Mouse (Mus musculus): ENCODE results near the gene Ralgapa2. TPM values are rescaled to one million over a fixed set of nuclear protein-coding genes. Genes with fewer than 3 reads are reported as not detected.

Ralgapa2 gene
- polyA plus RNA-seq, 1 experiment from 2014 or later: 9.0 TPM

DNA sequence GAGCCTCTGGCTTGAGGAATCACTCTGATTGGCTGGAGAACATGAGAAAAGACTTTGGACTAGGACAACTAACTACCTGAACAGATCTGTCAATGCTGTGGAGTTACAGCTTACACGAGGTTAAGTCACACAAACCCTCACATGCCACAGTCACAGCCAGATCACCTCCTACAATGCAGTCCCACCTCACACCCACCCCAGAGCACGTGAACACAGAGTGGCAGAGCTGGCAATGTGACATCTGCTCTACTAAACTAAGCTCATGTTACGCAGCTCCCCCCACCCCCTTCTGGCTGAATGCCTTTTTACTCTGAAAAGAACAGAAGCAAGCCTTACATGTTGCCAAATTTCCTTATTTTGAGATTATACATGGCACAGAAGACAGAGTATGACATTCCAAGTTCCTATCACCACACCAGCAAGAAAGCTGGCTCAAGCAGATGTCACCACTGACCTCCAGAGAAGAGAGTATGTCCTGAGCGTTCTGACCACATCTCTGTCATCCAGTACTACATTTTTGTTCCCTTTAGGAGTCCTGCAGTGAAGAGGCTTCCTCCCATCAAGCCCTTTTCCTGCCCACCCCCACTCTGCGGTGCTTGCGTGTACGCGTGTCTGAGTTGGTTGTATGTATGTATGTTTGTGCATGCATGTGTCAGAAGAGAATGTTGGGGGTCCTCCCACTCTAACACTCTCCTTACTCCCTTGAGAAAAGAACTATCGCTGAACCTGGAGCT lies 9.4 kb downstream of the Ralgapa2 start:
- ATAC-seq (ENCODE audit: low FRiP score) (no peak), DNase-seq (ENCODE audit: low spot score, missing footprints) (no peak)
- Histone ChIP-seq H3K4me1 (ENCODE audit: control insufficient read depth, insufficient read depth, low read length) (peaks cover 3% of the 10 kb centered on the region; the same call in 1 of the 2 replicates), H3K4me3 (ENCODE audit: low read depth, low read length) (no peak overlapping the region), H3K9ac (ENCODE audit: low read length) (no peak overlapping the region), H3K4me2 (no peak overlapping the region), H3K27ac (ENCODE audit: low read depth, low read length) (no peak overlapping the region), H3K27me3 (ENCODE audit: control insufficient read depth, insufficient read depth, low read length) (no peaks in the 10 kb centered on the region), H3K9me3 (ENCODE audit: control insufficient read depth, low read length) (no peaks in the 10 kb centered on the region), H3K36me3 (ENCODE audit: control insufficient read depth, insufficient read depth, low read length) (no peaks in the 10 kb centered on the region)
- WGBS: 78% methylated on average over 9 of the region's 9 CpGs

DNA sequence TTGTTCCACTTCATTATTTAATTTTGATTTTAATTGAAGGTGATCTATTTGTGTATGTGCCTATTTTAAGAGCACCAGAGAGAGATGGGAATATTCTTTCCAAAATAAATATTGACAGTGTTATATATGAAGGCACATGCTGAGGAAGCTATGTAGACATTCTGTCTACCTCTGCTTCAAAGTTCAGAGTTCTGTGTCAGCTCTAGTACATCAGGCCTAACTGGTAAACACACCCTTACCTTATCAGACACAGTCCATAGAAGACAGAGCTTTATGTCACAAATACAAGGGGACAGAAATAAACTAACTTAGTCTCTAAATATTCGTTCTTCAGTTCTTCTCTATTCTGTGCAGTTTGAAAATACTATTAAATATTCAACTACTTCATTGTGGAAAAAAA lies 12.1 kb downstream of the Ralgapa2 start:
- DNase-seq (ENCODE audit: low spot score, missing footprints) (peak; percentile 35), ATAC-seq (ENCODE audit: low FRiP score) (no peak)
- peaks cover 5% of the 10 kb centered on the region; the same call in 1 of the 2 replicates for H3K4me1 ChIP-seq (ENCODE audit: control insufficient read depth, insufficient read depth, low read length)

DNA sequence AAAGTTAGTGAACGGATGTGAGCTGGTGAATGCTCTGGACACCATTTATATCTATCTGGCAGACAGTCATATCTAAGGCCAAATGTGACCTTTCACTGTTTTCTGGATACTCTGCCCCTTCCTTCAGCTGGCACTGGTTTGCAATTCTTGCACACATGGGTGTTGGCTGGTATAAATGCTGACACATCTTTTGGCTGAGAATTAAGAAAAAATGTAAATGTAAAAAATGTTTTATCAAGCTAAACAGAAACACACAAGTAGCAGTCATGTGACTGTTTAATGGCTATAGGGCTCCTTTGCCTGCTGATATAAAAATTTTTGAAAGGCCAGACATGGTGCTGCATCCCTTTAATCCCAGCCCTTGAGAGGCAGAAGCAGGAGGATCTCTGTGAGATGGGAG lies 13.0 kb downstream of the Ralgapa2 start:
- H3K4me1 ChIP-seq (ENCODE audit: control insufficient read depth, insufficient read depth, low read length): peaks cover 5% of the 10 kb centered on the region; the same call in 1 of the 2 replicates
- H3K9me3 ChIP-seq (ENCODE audit: control insufficient read depth, low read length): no peaks in the 10 kb centered on the region
- H3K27me3 ChIP-seq (ENCODE audit: control insufficient read depth, insufficient read depth, low read length): no peaks in the 10 kb centered on the region
- H3K36me3 ChIP-seq (ENCODE audit: control insufficient read depth, insufficient read depth, low read length): no peaks in the 10 kb centered on the region
- WGBS: 100% methylated on average over 1 of the region's 1 CpGs
- no peak for DNase-seq (ENCODE audit: low spot score, missing footprints)
- no peak overlapping the region for H3K9ac ChIP-seq (ENCODE audit: low read length)
- no peak overlapping the region for H3K27ac ChIP-seq (ENCODE audit: low read depth, low read length)
- ATAC-seq (ENCODE audit: low FRiP score): no peak
- H3K4me2 ChIP-seq: no peak overlapping the region
- H3K4me3 ChIP-seq (ENCODE audit: low read depth, low read length): no peak overlapping the region

More for the DNA sequence above, 12.1 kb downstream of the Ralgapa2 start:
- H3K4me3 ChIP-seq (ENCODE audit: low read depth, low read length): no peak overlapping the region
- no peaks in the 10 kb centered on the region for H3K36me3 ChIP-seq (ENCODE audit: control insufficient read depth, insufficient read depth, low read length)
- H3K9me3 ChIP-seq (ENCODE audit: control insufficient read depth, low read length): no peaks in the 10 kb centered on the region
- no peaks in the 10 kb centered on the region for H3K27me3 ChIP-seq (ENCODE audit: control insufficient read depth, insufficient read depth, low read length)
- WGBS: 94% methylated on average over 1 of the region's 1 CpGs
- no peak overlapping the region for H3K9ac ChIP-seq (ENCODE audit: low read length)
- no peak overlapping the region for H3K4me2 ChIP-seq
- H3K27ac ChIP-seq (ENCODE audit: low read depth, low read length): no peak overlapping the region

DNA sequence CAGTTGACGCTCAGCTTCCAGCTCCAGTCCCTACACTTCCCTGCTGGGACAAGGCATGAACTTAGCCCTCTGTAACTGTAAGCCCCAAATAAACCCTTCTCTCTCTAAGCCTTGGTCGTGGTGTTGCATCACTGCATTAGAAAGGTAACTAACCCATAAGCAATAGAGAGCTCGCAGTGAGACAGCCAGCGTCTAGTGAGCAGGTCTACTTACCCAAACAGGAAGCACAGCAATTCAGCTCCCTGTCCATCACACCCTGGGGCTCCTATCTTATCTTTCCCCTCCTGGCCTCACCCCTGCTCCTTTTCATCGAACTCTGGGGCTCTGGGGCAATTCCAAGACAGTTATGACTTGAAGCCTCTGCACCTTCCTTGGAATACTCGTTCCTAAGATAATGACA lies 13.8 kb downstream of the Ralgapa2 start:
- ATAC-seq (ENCODE audit: low FRiP score): no peak
- no peaks in the 10 kb centered on the region for H3K27me3 ChIP-seq (ENCODE audit: control insufficient read depth, insufficient read depth, low read length)
- H3K9me3 ChIP-seq (ENCODE audit: control insufficient read depth, low read length): no peaks in the 10 kb centered on the region
- no peak overlapping the region for H3K4me3 ChIP-seq (ENCODE audit: low read depth, low read length)
- DNase-seq (ENCODE audit: low spot score, missing footprints): no peak
- H3K36me3 ChIP-seq (ENCODE audit: control insufficient read depth, insufficient read depth, low read length): no peaks in the 10 kb centered on the region
- no peak overlapping the region for H3K9ac ChIP-seq (ENCODE audit: low read length)
- WGBS: 86% methylated on average over 6 of the region's 6 CpGs
- H3K27ac ChIP-seq (ENCODE audit: low read depth, low read length): no peak overlapping the region
- H3K4me2 ChIP-seq: no peak overlapping the region
- peaks cover 5% of the 10 kb centered on the region; the same call in 1 of the 2 replicates for H3K4me1 ChIP-seq (ENCODE audit: control insufficient read depth, insufficient read depth, low read length)

DNA sequence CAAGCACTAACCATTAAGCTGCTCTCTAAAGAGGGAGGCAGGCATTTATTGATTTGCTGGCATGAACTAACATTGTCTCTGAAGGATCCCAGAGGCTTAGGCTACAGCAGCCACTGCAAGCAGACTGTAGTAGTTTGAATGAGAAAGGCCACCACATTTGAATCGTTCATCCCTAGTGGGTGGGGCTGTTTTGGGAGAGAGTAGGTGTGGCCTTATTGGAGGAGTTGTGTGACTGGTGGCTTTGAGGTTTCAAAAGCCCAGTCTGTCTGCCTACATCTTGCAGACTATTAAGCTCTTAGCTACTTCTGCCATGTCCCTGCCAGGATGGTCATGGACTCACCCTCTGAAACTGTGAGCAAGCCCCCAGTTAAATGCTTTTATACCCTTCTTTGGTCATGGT lies 15.1 kb downstream of the Ralgapa2 start:
- H3K4me3 ChIP-seq (ENCODE audit: low read depth, low read length): no peak overlapping the region
- no peak for ATAC-seq (ENCODE audit: low FRiP score)
- no peaks in the 10 kb centered on the region for H3K9me3 ChIP-seq (ENCODE audit: control insufficient read depth, low read length)
- no peak for DNase-seq (ENCODE audit: low spot score, missing footprints)
- no peaks in the 10 kb centered on the region for H3K27me3 ChIP-seq (ENCODE audit: control insufficient read depth, insufficient read depth, low read length)
- H3K4me2 ChIP-seq: no peak overlapping the region
- no peak overlapping the region for H3K9ac ChIP-seq (ENCODE audit: low read length)
- peaks cover 3% of the 10 kb centered on the region; the same call in 1 of the 2 replicates for H3K4me1 ChIP-seq (ENCODE audit: control insufficient read depth, insufficient read depth, low read length)
- 29% methylated on average over 1 of the region's 1 CpGs for WGBS
- H3K27ac ChIP-seq (ENCODE audit: low read depth, low read length): no peak overlapping the region
- H3K36me3 ChIP-seq (ENCODE audit: control insufficient read depth, insufficient read depth, low read length): no peaks in the 10 kb centered on the region

GRCm38 (mm10) chr2:146495781-146496180 lies 16.4 kb downstream of the Ralgapa2 start:
- Histone ChIP-seq H3K4me1 (ENCODE audit: control insufficient read depth, insufficient read depth, low read length) (peaks cover 3% of the 10 kb centered on the region; the same call in 1 of the 2 replicates), H3K9ac (ENCODE audit: low read length) (no peak overlapping the region), H3K9me3 (ENCODE audit: control insufficient read depth, low read length) (no peaks in the 10 kb centered on the region), H3K4me2 (no peak overlapping the region), H3K27ac (ENCODE audit: low read depth, low read length) (no peak overlapping the region), H3K36me3 (ENCODE audit: control insufficient read depth, insufficient read depth, low read length) (no peaks in the 10 kb centered on the region), H3K4me3 (ENCODE audit: low read depth, low read length) (no peak overlapping the region), H3K27me3 (ENCODE audit: control insufficient read depth, insufficient read depth, low read length) (no peaks in the 10 kb centered on the region)
- ATAC-seq (ENCODE audit: low FRiP score): no peak
- DNase-seq (ENCODE audit: low spot score, missing footprints): no peak
- 75% methylated on average over 9 of the region's 9 CpGs for WGBS

DNA sequence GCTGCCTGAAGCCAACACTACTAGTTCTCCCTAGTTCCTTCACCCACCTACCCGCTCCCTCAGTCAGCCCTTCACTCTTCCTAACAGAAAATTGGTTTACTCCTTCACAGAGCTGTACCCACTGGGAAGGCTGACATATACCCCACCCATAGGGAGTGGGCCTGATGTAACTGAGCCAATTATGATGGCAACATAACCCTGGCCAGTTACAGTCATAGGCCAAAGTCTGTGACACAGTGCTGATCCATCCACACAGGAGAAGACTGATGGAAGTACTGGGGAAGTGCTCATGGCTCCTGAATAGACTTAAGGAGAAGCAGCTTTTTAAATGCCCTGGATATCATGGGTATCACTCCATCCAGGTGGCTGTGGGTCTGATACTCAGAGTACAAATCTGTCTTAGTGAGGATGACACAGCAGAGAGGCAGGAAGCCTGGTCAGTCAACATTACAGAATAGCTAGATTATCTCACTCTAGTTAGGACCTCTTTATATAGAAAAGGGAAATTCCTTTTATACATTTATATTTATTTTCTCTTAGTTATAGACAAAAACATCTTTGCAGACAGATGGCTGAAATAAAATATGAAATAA lies 18.7 kb downstream of the Ralgapa2 start:
- Histone ChIP-seq H3K27me3 (ENCODE audit: control insufficient read depth, insufficient read depth, low read length) (no peaks in the 10 kb centered on the region), H3K4me2 (no peak overlapping the region), H3K36me3 (ENCODE audit: control insufficient read depth, insufficient read depth, low read length) (no peaks in the 10 kb centered on the region), H3K4me3 (ENCODE audit: low read depth, low read length) (no peak overlapping the region), H3K9ac (ENCODE audit: low read length) (no peak overlapping the region), H3K4me1 (ENCODE audit: control insufficient read depth, insufficient read depth, low read length) (peaks cover 3% of the 10 kb centered on the region; the same call in 1 of the 2 replicates), H3K27ac (ENCODE audit: low read depth, low read length) (no peak overlapping the region), H3K9me3 (ENCODE audit: control insufficient read depth, low read length) (no peaks in the 10 kb centered on the region)
- 97% methylated on average over 1 of the region's 1 CpGs for WGBS
- no peak for ATAC-seq (ENCODE audit: low FRiP score)
- no peak for DNase-seq (ENCODE audit: low spot score, missing footprints)

GRCm38 (mm10) chr2:146491830-146492610 lies 20.1 kb downstream of the Ralgapa2 start:
- DNase-seq (ENCODE audit: low spot score, missing footprints) (no peak), ATAC-seq (ENCODE audit: low FRiP score) (no peak)
- Histone ChIP-seq H3K4me1 (ENCODE audit: control insufficient read depth, insufficient read depth, low read length) (peaks cover 1% of the 10 kb centered on the region; the same call in 1 of the 2 replicates), H3K9ac (ENCODE audit: low read length) (no peak overlapping the region), H3K9me3 (ENCODE audit: control insufficient read depth, low read length) (no peaks in the 10 kb centered on the region), H3K4me3 (ENCODE audit: low read depth, low read length) (no peak overlapping the region), H3K27me3 (ENCODE audit: control insufficient read depth, insufficient read depth, low read length) (no peaks in the 10 kb centered on the region), H3K4me2 (no peak overlapping the region), H3K27ac (ENCODE audit: low read depth, low read length) (no peak overlapping the region), H3K36me3 (ENCODE audit: control insufficient read depth, insufficient read depth, low read length) (no peaks in the 10 kb centered on the region)
- 93% methylated on average over 5 of the region's 5 CpGs for WGBS

DNA sequence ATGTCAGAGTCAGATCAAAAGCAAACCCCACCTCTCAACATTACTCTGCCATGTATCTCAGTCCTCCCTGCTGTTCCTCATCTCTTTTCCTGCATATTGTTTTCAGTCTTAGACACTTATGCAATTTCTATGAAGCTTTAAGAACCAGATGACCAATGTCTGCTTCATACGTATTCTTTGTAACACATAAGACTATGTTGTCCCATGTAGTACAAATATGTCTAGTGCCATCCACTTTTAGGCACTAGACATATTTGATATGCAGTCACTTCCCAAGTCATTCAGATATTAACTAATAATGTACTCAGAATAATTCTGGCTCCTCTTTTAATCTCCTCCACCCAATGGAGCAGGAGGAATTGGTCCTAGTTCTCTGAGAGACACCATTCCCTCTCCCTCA lies 21.2 kb downstream of the Ralgapa2 start:
- H3K4me3 ChIP-seq (ENCODE audit: low read depth, low read length): no peak overlapping the region
- H3K9ac ChIP-seq (ENCODE audit: low read length): no peak overlapping the region
- H3K36me3 ChIP-seq (ENCODE audit: control insufficient read depth, insufficient read depth, low read length): no peaks in the 10 kb centered on the region
- H3K4me1 ChIP-seq (ENCODE audit: control insufficient read depth, insufficient read depth, low read length): no peaks in the 10 kb centered on the region
- DNase-seq (ENCODE audit: low spot score, missing footprints) (no peak), ATAC-seq (ENCODE audit: low FRiP score) (no peak)
- WGBS: 85% methylated on average over 1 of the region's 1 CpGs
- H3K9me3 ChIP-seq (ENCODE audit: control insufficient read depth, low read length): no peaks in the 10 kb centered on the region
- H3K27ac ChIP-seq (ENCODE audit: low read depth, low read length): no peak overlapping the region
- no peak overlapping the region for H3K4me2 ChIP-seq
- H3K27me3 ChIP-seq (ENCODE audit: control insufficient read depth, insufficient read depth, low read length): no peaks in the 10 kb centered on the region
